Comparison of ENCODE assay signal across 8 mouse cellular contexts in the genomic region with DNA sequence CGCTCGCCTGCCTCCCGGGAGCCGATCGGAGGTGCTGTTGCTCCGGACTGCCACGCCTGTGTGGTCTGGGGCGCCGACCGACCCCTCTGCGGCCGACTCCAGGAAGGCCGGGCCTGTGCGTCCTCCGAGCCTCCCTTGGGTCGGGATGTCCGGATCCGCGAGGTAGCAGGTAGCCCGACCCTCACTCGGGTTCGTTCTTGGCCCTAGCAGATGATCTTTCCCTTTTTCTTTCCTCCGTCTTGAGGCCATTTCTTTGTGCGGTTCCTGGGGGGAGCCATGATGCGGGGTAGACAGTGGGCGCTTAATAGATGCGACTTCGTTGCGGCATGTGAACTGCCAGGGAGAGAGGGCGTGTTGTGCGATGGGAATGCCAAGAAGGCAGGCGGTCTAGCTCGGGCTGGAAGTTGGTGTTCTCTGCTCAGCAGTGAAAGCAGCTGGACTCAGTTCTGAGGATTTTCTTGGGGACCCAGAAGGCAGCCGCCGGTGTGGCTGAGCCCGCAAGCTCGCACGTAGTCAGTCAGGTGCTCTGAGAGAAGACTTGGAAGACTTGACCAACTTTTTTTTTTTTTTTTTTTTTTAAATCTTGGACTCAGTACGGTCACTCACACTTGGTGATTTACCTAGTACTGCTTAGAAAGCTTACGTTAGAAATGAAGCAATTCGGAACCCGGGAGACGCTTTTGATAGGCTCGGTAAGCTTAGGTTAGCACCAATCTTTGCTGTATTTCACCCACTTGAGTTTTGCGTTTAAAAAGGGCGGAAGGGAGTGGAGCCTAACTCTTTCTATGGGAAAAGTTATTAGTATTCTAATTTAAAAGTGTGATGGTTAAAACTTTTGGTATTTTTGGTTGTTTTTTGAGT. TPM values are rescaled to one million over a fixed set of nuclear protein-coding genes. Genes with fewer than 3 reads are reported as not detected.
A peak's percentile ranks its signal among the peaks of the same experiment; 100 is the strongest.
DNase-seq lines count a peak whose midpoint lies in the region; ATAC-seq and TF ChIP-seq lines count a peak whose summit lies in the region.

No protein-coding gene starts in this region.

- no peaks in the 10 kb centered on the region for H3K9me3 ChIP-seq in hindbrain, embryonic 13.5 days
- no peaks in the 10 kb centered on the region for H3K9me3 ChIP-seq in stomach, postnatal 0 days (ENCODE audit: control insufficient read depth, low read length)

- peaks cover 18% of the 10 kb centered on the region for H3K4me1 ChIP-seq in hindbrain, embryonic 13.5 days (replicated peaks)
- H3K4me1 ChIP-seq in stomach, postnatal 0 days (replicated peaks; ENCODE audit: control insufficient read depth, insufficient read depth) = no peaks in the 10 kb centered on the region

- WGBS in hindbrain, embryonic 13.5 days = under 1% methylated on average over 46 of the region's 46 CpGs
- WGBS in stomach, postnatal 0 days = under 1% methylated on average over 46 of the region's 46 CpGs

- no peak for TF ChIP-seq EP300 in stomach, postnatal 0 days (optimal IDR thresholded peaks at IDR 0.05)

- H3K27me3 ChIP-seq in hindbrain, embryonic 13.5 days = no peaks in the 10 kb centered on the region
- H3K27me3 ChIP-seq in stomach, postnatal 0 days (ENCODE audit: control insufficient read depth, insufficient read depth, low read length) = no peaks in the 10 kb centered on the region

- peak; percentile 55 for DNase-seq in kidney, adult 9 months
- no peak for DNase-seq in kidney, adult 18-20 months
- peak; percentile 67 for DNase-seq in adipocyte (ENCODE audit: low spot score)
- peak; percentile 30 for DNase-seq in fibroblast of lung, adult 2 months (ENCODE audit: low read depth)
- DNase-seq in left cerebral cortex, postnatal 10 days (ENCODE audit: extremely low spot score in 1 of 2, low spot score in 2 of 2) = peak; percentile 50 to 60
- peak; percentile 62 for DNase-seq in stomach, postnatal 0 days (ENCODE audit: low spot score)

- peak; percentile 57 for ATAC-seq in hindbrain, embryonic 13.5 days (ENCODE audit: low FRiP score)
- peak; percentile 51 for ATAC-seq in megakaryocyte-erythroid progenitor cell, adult 5-6 weeks (replicated peaks; ENCODE audit: low FRiP score, low TSS enrichment, poor library complexity, severe bottlenecking)
- ATAC-seq in stomach, postnatal 0 days (ENCODE audit: low FRiP score, low TSS enrichment) = peak; percentile 46

- intact Hi-C loops in left cerebral cortex, postnatal 10 days (cut with DNase I) = no loop called here

- H3K9ac ChIP-seq in hindbrain, embryonic 13.5 days = peak overlapping the region; percentile 92
- peak overlapping the region; percentile 90 for H3K9ac ChIP-seq in stomach, postnatal 0 days (ENCODE audit: low read length)

- no peak for TF ChIP-seq CTCF in stomach, postnatal 0 days (IDR thresholded peaks at IDR 0.05; ENCODE audit: low read depth)

- H3K4me2 ChIP-seq in hindbrain, embryonic 13.5 days = peak overlapping the region; percentile 62
- peak overlapping the region; percentile 73 for H3K4me2 ChIP-seq in stomach, postnatal 0 days (replicated peaks; ENCODE audit: low read depth)

- H3K27ac ChIP-seq in hindbrain, embryonic 13.5 days = peak overlapping the region; percentile 91
- peak overlapping the region; percentile 93 for H3K27ac ChIP-seq in stomach, postnatal 0 days (replicated peaks)

- H3K36me3 ChIP-seq in hindbrain, embryonic 13.5 days = no peaks in the 10 kb centered on the region
- no peaks in the 10 kb centered on the region for H3K36me3 ChIP-seq in stomach, postnatal 0 days (ENCODE audit: control insufficient read depth, insufficient read depth, low read length)

- peak overlapping the region; percentile 92 for H3K4me3 ChIP-seq in hindbrain, embryonic 13.5 days
- H3K4me3 ChIP-seq in stomach, postnatal 0 days (ENCODE audit: low read depth, low read length) = peak overlapping the region; percentile 97

RNA-seq across cellular contexts. Expression of a gene that starts 10.2 kb away (rescaled TPM):
- polyA plus RNA-seq in hindbrain, embryonic 13.5 days (2015; fragmentation: Nextera tagmentation; extraction: Ambion mirVana) = 17.9 and 18.3 TPM in 2 replicates
- total RNA-seq in left cerebral cortex, postnatal 10 days (2021) = 10 to 100 TPM; 21.3 to 24.8 TPM
- 16.8 and 21.4 TPM in 2 replicates for total RNA-seq in megakaryocyte-erythroid progenitor cell, adult 5-6 weeks (2014; fragmentation: Nextera tagmentation)
- 20.2 and 27.0 TPM in 2 replicates for total RNA-seq in megakaryocyte-erythroid progenitor cell, adult 5-6 weeks (2017)
- 6.2 and 6.3 TPM in 2 replicates for polyA plus RNA-seq in stomach, postnatal 0 days (2015; fragmentation: Nextera tagmentation; extraction: Ambion mirVana)
